Mouse (Mus musculus) gastrocnemius, postnatal 10 days (tissue): ENCODE results near the gene Rad50. TPM values are rescaled to one million over a fixed set of nuclear protein-coding genes. Genes with fewer than 3 reads are reported as not detected.

Experiments
- DNase-seq: peaks from one replicate; pipeline ENCODE4 v3.0.0; 2021; ENCODE audit warnings: mixed read lengths
- total RNA-seq, 2 experiments: library from RNA; stranded (reverse); gene quantifications; 2 replicates each; pipeline ENCODE4 v1.2.3; 2021

The Rad50 gene
- total RNA-seq, 2 experiments from 2014 or later: 7.9 to 10.1 TPM

- no peak for DNase-seq
Observed at GRCm38 (mm10) chr11:53698521-53698920, 8.6 kb downstream of the Rad50 start.

GRCm38 (mm10) chr11:53691979-53692378 is 15.1 kb downstream of the Rad50 start:
- DNase-seq: no peak

- no peak for DNase-seq
Observed at GRCm38 (mm10) chr11:53682994-53683530, 24.1 kb downstream of the Rad50 start.

- no peak for DNase-seq
Observed at GRCm38 (mm10) chr11:53682170-53682569, 24.9 kb downstream of the Rad50 start.

DNA sequence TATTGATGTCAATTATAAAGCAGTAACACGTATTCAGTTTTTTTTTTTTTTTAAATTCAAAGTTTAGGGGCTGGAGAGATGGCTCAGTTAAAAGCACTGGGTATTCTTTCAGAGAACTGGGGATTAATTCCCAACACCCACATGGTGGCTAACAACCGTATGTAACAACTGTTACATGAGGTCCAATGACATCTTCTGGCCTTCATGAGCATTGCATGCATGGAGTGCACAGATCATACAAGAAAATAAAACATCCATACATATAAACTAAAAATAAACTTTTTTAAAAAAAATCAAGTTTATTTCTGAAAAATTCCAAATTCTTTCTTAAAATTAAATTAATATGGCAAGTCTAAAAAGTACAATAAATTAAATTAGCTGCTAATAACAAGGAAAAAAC is 25.4 kb downstream of the Rad50 start:
- no peak for DNase-seq

DNA sequence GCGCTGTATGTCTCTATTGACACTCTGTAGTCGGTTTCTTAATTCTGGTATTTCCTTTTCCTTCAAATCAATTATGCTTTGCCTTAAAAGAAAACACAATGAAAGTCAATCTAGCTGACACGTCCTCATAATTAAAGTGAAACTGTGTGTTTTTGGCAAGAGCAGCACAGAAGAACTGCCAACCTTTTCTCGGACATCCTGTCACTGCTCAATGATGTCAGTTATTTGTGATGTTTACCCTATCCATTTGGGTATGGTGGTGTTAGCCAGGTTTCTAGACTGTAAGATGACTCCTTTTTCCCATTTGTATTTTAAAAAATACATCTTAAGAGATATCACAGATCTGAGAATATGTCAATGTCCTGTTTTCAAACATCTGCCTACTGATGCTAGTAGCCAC is 27.0 kb downstream of the Rad50 start:
- no peak for DNase-seq

DNA sequence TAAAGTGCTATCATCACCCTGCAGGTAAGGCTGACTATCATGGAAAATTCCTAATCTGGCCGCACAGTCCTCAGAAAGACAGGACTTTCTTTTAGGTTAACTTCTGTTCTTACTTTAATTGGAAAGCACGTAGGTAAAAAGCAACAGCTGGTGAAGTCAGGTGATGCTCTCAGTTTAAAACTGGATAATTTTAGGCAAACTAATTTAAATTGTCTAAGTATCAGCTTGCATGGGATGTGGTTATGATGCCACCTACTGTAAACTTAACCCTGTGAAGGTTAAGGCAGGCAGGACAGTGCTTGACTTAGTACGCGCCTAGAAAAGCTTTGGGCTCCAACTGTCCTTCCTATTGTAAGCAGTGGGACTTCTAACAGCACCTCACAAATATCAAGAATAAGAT is 35.7 kb downstream of the Rad50 start:
- no peak for DNase-seq

DNA sequence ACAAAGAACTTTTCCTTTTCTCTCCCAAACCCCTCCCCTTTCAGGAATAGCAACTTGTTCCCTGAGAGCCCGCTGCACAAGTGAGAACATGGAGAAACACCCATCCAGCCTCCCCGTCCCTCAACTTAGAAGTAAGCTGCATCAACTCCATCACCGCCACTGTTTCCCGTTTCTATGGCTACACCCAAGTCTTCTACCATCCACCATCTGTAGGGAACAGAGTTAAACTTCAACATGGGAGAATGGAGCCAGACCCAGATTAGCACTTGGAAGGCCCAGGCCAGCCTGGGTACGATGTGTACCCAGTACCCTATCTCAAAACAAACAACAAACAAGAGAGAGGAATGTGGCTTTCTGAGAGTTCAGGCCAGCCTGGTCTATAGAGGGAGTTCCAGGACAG is 43.0 kb downstream of the Rad50 start:
- DNase-seq: no peak

GRCm38 (mm10) chr11:53662794-53663674 is 44.1 kb downstream of the Rad50 start:
- DNase-seq: no peak

GRCm38 (mm10) chr11:53657828-53658227 is 49.3 kb downstream of the Rad50 start:
- no peak for DNase-seq

GRCm38 (mm10) chr11:53657381-53657780 is 49.7 kb downstream of the Rad50 start:
- no peak for DNase-seq

GRCm38 (mm10) chr11:53656558-53657202 is 50.4 kb downstream of the Rad50 start:
- DNase-seq: no peak

- DNase-seq: no peak
Observed at GRCm38 (mm10) chr11:53655043-53655442, 52.1 kb downstream of the Rad50 start.

- no peak for DNase-seq
Observed at GRCm38 (mm10) chr11:53652427-53652826, 54.7 kb downstream of the Rad50 start.

DNA sequence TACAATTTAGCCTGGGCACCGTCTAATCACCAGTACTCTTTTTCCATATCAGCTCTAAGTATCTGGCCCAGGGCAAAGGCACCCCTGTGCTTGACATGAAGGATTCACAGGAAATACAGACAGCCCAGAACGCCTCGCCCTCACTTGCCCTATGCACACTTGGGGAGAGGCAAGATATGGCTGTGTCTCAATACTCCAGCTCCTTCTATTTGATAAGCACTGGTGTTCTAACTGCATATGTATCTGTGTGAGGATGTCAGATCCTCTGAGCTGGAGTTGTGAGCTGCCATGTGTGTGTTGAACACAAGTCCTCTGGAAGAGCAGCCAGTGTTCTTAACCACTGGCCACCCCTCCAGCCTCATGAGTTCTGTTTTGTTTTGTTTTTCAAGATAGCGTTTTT is 55.7 kb downstream of the Rad50 start:
- no peak for DNase-seq

DNA sequence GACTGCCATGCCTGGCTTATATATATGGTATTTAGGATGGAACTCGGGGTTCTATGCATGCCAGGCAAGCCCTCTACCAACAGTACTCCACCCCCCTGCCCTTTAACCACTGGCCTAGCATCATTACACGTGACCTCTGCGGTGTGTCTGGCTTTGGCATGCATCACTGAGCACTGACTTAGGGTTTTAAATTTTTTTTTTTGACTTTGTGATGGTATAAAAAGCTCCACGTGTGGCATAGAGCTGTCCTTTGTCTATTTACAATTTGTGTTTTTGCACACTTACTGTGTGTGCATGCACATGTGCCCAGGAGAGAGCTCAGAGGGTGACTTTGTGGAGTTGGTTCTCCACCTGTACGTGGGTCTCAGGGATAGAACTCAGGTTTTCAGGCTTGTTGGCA is 63.1 kb downstream of the Rad50 start:
- DNase-seq: no peak

- DNase-seq: no peak
Observed at GRCm38 (mm10) chr11:53642744-53643279, 64.3 kb downstream of the Rad50 start.

- no peak for DNase-seq
Observed at GRCm38 (mm10) chr11:53637803-53638260, 69.3 kb downstream of the Rad50 start.

GRCm38 (mm10) chr11:53637046-53637802 is 69.9 kb downstream of the Rad50 start:
- DNase-seq: no peak

DNA sequence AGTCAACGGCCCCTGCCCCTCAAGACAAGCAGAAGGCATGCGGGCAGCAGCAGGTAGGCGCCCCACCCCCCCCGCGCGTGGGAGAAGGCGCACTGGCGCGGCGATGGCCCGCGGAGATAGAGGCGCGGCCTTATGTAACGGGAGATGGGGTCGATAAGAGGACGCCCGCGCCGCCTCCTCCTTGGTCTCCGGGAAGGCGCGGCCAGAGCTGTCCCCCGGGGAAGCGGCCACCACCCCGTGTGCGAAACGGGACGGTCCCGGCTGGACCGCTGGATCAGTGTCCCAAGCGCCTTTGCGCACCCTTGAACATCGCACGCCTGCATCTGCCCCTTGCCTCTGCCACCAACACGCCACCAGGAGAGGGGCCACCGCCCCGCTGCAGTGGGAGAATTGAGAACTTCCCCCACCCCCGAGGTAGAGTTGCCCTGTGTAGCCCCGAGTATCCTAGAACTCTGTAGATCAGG is 70.9 kb downstream of the Rad50 start:
- DNase-seq: peak; percentile 27

- no peak for DNase-seq
Observed at GRCm38 (mm10) chr11:53635590-53636182, 71.4 kb downstream of the Rad50 start.

DNA sequence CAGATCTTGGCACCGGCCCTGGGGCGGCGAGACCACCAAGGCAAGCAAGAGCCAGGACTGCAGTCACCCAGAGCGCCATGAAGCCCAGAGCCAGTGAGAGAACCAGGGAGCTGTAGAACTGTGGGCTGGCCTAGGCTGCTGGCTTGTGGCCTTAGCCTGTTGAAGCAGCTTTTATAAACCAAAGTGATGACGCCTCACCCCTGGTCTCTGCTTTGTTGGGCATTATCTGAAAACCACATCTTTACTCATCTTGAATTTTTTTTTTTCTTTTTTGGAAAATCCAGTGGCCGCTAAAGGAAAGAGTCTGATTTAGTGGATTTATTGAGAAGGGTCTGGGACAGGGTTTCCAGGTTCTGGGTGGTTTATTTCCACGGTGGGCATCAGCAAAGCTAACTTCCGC is 72.6 kb downstream of the Rad50 start, which contains the start of gene Il13:
TSS of gene Il13 (minus strand) at position 147 of the 400 bp plus-strand sequence.
- no peak for DNase-seq
